Mouse (Mus musculus): ENCODE measurements around the gene Camkk1. TPM values are rescaled to one million over a fixed set of nuclear protein-coding genes. Genes with fewer than 3 reads are reported as not detected.

Gene Camkk1
- polyA plus RNA-seq, 2 experiments from 2014 or later: 2.4 to 2.6 TPM

GRCm38 (mm10) chr11:73015391-73016102 is 3.3 kb upstream of the Camkk1 start:
- ATAC-seq: no peak

GRCm38 (mm10) chr11:73016103-73016420 is 2.7 kb upstream of the Camkk1 start:
- ATAC-seq: no peak

- peak; percentile 77 for ATAC-seq
Measured at GRCm38 (mm10) chr11:73019147-73019795, 463 bp downstream of the Camkk1 start.

GRCm38 (mm10) chr11:73020953-73021800 is 2.4 kb downstream of the Camkk1 start:
- ATAC-seq: no peak

- no peak for ATAC-seq
Measured at GRCm38 (mm10) chr11:73023099-73023498, 4.3 kb downstream of the Camkk1 start.

GRCm38 (mm10) chr11:73023827-73024226 is 5.0 kb downstream of the Camkk1 start:
- no peak for ATAC-seq

GRCm38 (mm10) chr11:73024236-73024904 is 5.6 kb downstream of the Camkk1 start:
- peak; percentile 30 for ATAC-seq

GRCm38 (mm10) chr11:73026961-73027360 is 8.2 kb downstream of the Camkk1 start:
- no peak for ATAC-seq

GRCm38 (mm10) chr11:73030821-73031498 is 12.2 kb downstream of the Camkk1 start:
- ATAC-seq: peak; percentile 83

GRCm38 (mm10) chr11:73031536-73031935 is 12.7 kb downstream of the Camkk1 start:
- no peak for ATAC-seq

- ATAC-seq: no peak
Measured at GRCm38 (mm10) chr11:73036077-73036476, 17.3 kb downstream of the Camkk1 start.

- ATAC-seq: no peak
Measured at GRCm38 (mm10) chr11:73036889-73037288, 18.1 kb downstream of the Camkk1 start.

GRCm38 (mm10) chr11:73037691-73038090 is 18.9 kb downstream of the Camkk1 start:
- no peak for ATAC-seq

- ATAC-seq: peak; percentile 66
Measured at GRCm38 (mm10) chr11:73039102-73039799, 20.4 kb downstream of the Camkk1 start.

- ATAC-seq: no peak
Measured at GRCm38 (mm10) chr11:73044229-73044755, 25.5 kb downstream of the Camkk1 start.

GRCm38 (mm10) chr11:73044789-73045188 is 26.0 kb downstream of the Camkk1 start:
- ATAC-seq: no peak

- peak; percentile 94 for ATAC-seq
Measured at GRCm38 (mm10) chr11:73047542-73047996, 28.8 kb downstream of the Camkk1 start, which contains the start of gene Ncbp3. Ncbp3 (plus strand) TSS chr11:73047783.

- peak; percentile 47 for ATAC-seq
Measured at GRCm38 (mm10) chr11:73048030-73048876, 29.4 kb downstream of the Camkk1 start.

- no peak for ATAC-seq
Measured at GRCm38 (mm10) chr11:73049335-73049734, 30.5 kb downstream of the Camkk1 start.

- no peak for ATAC-seq
Measured at GRCm38 (mm10) chr11:73052795-73053194, 34.0 kb downstream of the Camkk1 start.
